ENCODE assay signal across 12 mouse cellular contexts in the genomic region with DNA sequence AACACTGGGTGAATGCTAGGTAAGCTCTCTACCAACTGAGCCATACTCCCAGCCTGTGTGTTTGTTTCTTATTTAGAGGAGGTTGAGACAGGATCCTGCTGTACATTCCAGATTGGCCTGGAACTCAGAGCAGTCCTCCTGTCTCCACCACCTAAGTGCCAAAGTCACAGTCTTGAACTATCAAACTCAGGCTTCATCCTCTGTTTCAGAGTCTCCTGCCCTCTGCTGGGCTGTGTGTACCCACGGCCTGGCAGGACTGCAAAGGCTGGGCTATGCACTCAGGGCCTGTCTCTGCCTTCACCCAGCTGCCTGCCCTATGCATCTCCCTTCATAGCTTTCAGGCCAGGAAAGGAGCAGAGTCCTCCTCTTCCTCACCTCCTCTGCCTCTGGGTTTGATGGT. TPM values are rescaled to one million over a fixed set of nuclear protein-coding genes. Genes with fewer than 3 reads are reported as not detected.
DNase-seq lines count a peak whose midpoint lies in the region; ATAC-seq and TF ChIP-seq lines count a peak whose summit lies in the region.
"Had no signal": no experiment of that assay in that cellular context is flagged by ENCODE, and none has a peak within 500 bp of the region (broad histone marks: within the 10 kb centered on the region; RNA-seq: fewer than 3 reads in every experiment).

No protein-coding gene starts in this region.

- H3K9ac ChIP-seq in kidney, embryonic 16.5 days (replicated peaks; ENCODE audit: low read length), result no peak overlapping the region
- H3K9ac ChIP-seq: heart, embryonic 12.5 days; limb, embryonic 13.5 days had no signal

- TF ChIP-seq POLR2A in kidney, adult 2 months (IDR thresholded peaks at IDR 0.05; ENCODE audit: low read depth, low read length), result no peak
- no peak for TF ChIP-seq POLR2A in testis, adult 2 months (IDR thresholded peaks at IDR 0.05; ENCODE audit: control insufficient read depth, low read depth, low read length)
- no peak for TF ChIP-seq POLR2A in cerebellum, adult 2 months (IDR thresholded peaks at IDR 0.05; ENCODE audit: borderline replicate concordance, insufficient read depth, low read length)

- H3K9me3 ChIP-seq in kidney, embryonic 16.5 days (ENCODE audit: low read length), result no peaks in the 10 kb centered on the region
- H3K9me3 ChIP-seq: heart, embryonic 12.5 days; limb, embryonic 13.5 days had no signal

- no peak overlapping the region for H3K4me2 ChIP-seq in kidney, embryonic 16.5 days (replicated peaks; ENCODE audit: low read depth, low read length)
- H3K4me2 ChIP-seq: heart, embryonic 12.5 days; limb, embryonic 13.5 days had no signal

- no peaks in the 10 kb centered on the region for H3K4me1 ChIP-seq in kidney, adult 2 months (ENCODE audit: control insufficient read depth, insufficient read depth, low read length)
- no peaks in the 10 kb centered on the region for H3K4me1 ChIP-seq in kidney, embryonic 16.5 days (ENCODE audit: insufficient read depth, low read length)
- peaks cover 8% of the 10 kb centered on the region for H3K4me1 ChIP-seq in testis, adult 2 months (ENCODE audit: control insufficient read depth, insufficient read depth, low read length)
- H3K4me1 ChIP-seq in cerebellum, adult 2 months (ENCODE audit: control insufficient read depth, insufficient read depth, low read length), result peaks cover 52% of the 10 kb centered on the region
- H3K4me1 ChIP-seq: heart, embryonic 12.5 days; limb, embryonic 13.5 days had no signal

- no peak overlapping the region for H3K4me3 ChIP-seq in kidney, adult 2 months (ENCODE audit: insufficient read depth, low read depth, low read length)
- H3K4me3 ChIP-seq in kidney, embryonic 16.5 days (ENCODE audit: low read length), result no peak overlapping the region
- no peak overlapping the region for H3K4me3 ChIP-seq in testis, adult 2 months (ENCODE audit: control insufficient read depth, low read depth, low read length)
- no peak overlapping the region for H3K4me3 ChIP-seq in cerebellum, adult 2 months (replicated peaks; ENCODE audit: insufficient read depth, low read depth, low read length)
- H3K4me3 ChIP-seq: heart, embryonic 12.5 days; limb, embryonic 13.5 days had no signal

- no peak for ATAC-seq in kidney, embryonic 16.5 days (ENCODE audit: low FRiP score, low TSS enrichment)
- ATAC-seq: inflammation-experienced regulatory T-cells, adult 6 months had no signal

- no peaks in the 10 kb centered on the region for H3K36me3 ChIP-seq in kidney, adult 2 months (ENCODE audit: control insufficient read depth, insufficient read depth, low read length)
- no peaks in the 10 kb centered on the region for H3K36me3 ChIP-seq in kidney, embryonic 16.5 days (ENCODE audit: insufficient read depth, low read length)
- H3K36me3 ChIP-seq in testis, adult 2 months (ENCODE audit: control insufficient read depth, insufficient read depth, low read length), result no peaks in the 10 kb centered on the region
- H3K36me3 ChIP-seq: heart, embryonic 12.5 days; limb, embryonic 13.5 days had no signal

- TF ChIP-seq CTCF in kidney, adult 2 months (conservative IDR thresholded peaks at IDR 0.05; ENCODE audit: insufficient read depth, insufficient read length, low read depth, low read length), result peak; percentile 34
- peak; percentile 29; the same call in 1 of the 2 replicates for TF ChIP-seq CTCF in testis, adult 2 months (IDR thresholded peaks at IDR 0.05; ENCODE audit: control insufficient read depth, insufficient read depth, insufficient replicate concordance, low read depth, low read length)
- TF ChIP-seq CTCF in cerebellum, adult 2 months (IDR thresholded peaks at IDR 0.05; ENCODE audit: borderline replicate concordance, insufficient read depth, low read depth, low read length), result peak; percentile 58; the same call in 1 of the 2 replicates

- 12% methylated on average over 1 of the region's 1 CpGs for WGBS in kidney, adult 2 months
- 11% methylated on average over 1 of the region's 1 CpGs for WGBS in kidney, embryonic 16.5 days
- WGBS in cerebellum, adult 2 months, result 8% methylated on average over 1 of the region's 1 CpGs

- peak; percentile 5 for DNase-seq in kidney, adult 2 months
- no peak for DNase-seq in testis, postnatal 10 days (ENCODE audit: low spot score)
- peak; percentile 53 to 59 for DNase-seq in cerebellum, adult 2 months
- no peak for DNase-seq in urinary bladder, postnatal 14 days (ENCODE audit: low spot score)
- DNase-seq in kidney, adult 9 months, result no peak
- DNase-seq: adrenal gland, postnatal 36 days; spleen, adult 18-20 months had no signal

- H3K27me3 ChIP-seq in kidney, adult 2 months (replicated peaks; ENCODE audit: control insufficient read depth, insufficient read depth, low read length), result no peaks in the 10 kb centered on the region
- peaks cover 34% of the 10 kb centered on the region for H3K27me3 ChIP-seq in kidney, embryonic 16.5 days (ENCODE audit: insufficient read depth, low read length)
- no peaks in the 10 kb centered on the region for H3K27me3 ChIP-seq in testis, adult 2 months (ENCODE audit: control insufficient read depth, insufficient read depth, low read length)
- H3K27me3 ChIP-seq in cerebellum, adult 2 months (ENCODE audit: control insufficient read depth, insufficient read depth, low read length), result no peaks in the 10 kb centered on the region

- no peak overlapping the region for H3K27ac ChIP-seq in kidney, adult 2 months (ENCODE audit: insufficient read depth, low read depth, low read length)
- H3K27ac ChIP-seq in kidney, embryonic 16.5 days (ENCODE audit: low read length), result no peak overlapping the region
- H3K27ac ChIP-seq in testis, adult 2 months (ENCODE audit: control insufficient read depth, insufficient read depth, low read depth, low read length), result no peak overlapping the region
- peak overlapping the region; percentile 55 for H3K27ac ChIP-seq in cerebellum, adult 2 months (ENCODE audit: insufficient read depth, low read length)
- H3K27ac ChIP-seq: limb, embryonic 13.5 days had no signal

RNA-seq across cellular contexts. Expression of gene Lrrc4b, which starts 7.4 kb away (rescaled TPM):
- polyA plus RNA-seq in kidney, adult 2 months (2012; rRNA removed), result 0.30 and 0.52 TPM in 2 replicates
- polyA plus RNA-seq in kidney, embryonic 16.5 days (2015; fragmentation: Nextera tagmentation; extraction: Ambion mirVana), result 0.25 and 0.32 TPM in 2 replicates
- 0.46 and 0.55 TPM in 2 replicates for polyA plus RNA-seq in testis, adult 2 months (2012; rRNA removed)
- 190 and 214 TPM in 2 replicates for polyA plus RNA-seq in cerebellum, adult 2 months (2012; rRNA removed)
- polyA plus RNA-seq: inflammation-experienced regulatory T-cells, adult 6 months had no signal

RNA-seq across cellular contexts. Expression of gene Aspdh, which starts 28.9 kb away (rescaled TPM):
- polyA plus RNA-seq in kidney, adult 2 months (2012; rRNA removed), result 224 and 293 TPM in 2 replicates
- polyA plus RNA-seq in kidney, embryonic 16.5 days (2015; fragmentation: Nextera tagmentation; extraction: Ambion mirVana), result 6.9 and 7.7 TPM in 2 replicates
- polyA plus RNA-seq in testis, adult 2 months (2012; rRNA removed), result 1.00 and 1.2 TPM in 2 replicates
- 9.3 and 10.2 TPM in 2 replicates for polyA plus RNA-seq in cerebellum, adult 2 months (2012; rRNA removed)
- polyA plus RNA-seq: inflammation-experienced regulatory T-cells, adult 6 months had no signal

RNA-seq across cellular contexts. Expression of gene Josd2, which starts 31.5 kb away (rescaled TPM):
- 92.8 and 129 TPM in 2 replicates for polyA plus RNA-seq in kidney, adult 2 months (2012; rRNA removed)
- 88.1 and 89.5 TPM in 2 replicates for polyA plus RNA-seq in kidney, embryonic 16.5 days (2015; fragmentation: Nextera tagmentation; extraction: Ambion mirVana)
- polyA plus RNA-seq in testis, adult 2 months (2012; rRNA removed), result 118 and 120 TPM in 2 replicates
- polyA plus RNA-seq in cerebellum, adult 2 months (2012; rRNA removed), result 273 and 294 TPM in 2 replicates

RNA-seq across cellular contexts. Expression of gene 1700008O03Rik, which starts 50.6 kb away (rescaled TPM):
- polyA plus RNA-seq in kidney, adult 2 months (2012; rRNA removed), result 0.69 and 0.75 TPM in 2 replicates
- polyA plus RNA-seq in kidney, embryonic 16.5 days (2015; fragmentation: Nextera tagmentation; extraction: Ambion mirVana), result 0.64 and 1.1 TPM in 2 replicates
- polyA plus RNA-seq in testis, adult 2 months (2012; rRNA removed), result 112 and 131 TPM in 2 replicates
- polyA plus RNA-seq in cerebellum, adult 2 months (2012; rRNA removed), result 3.1 and 3.8 TPM in 2 replicates
- polyA plus RNA-seq: inflammation-experienced regulatory T-cells, adult 6 months had no signal

RNA-seq across cellular contexts. Expression of gene Syt3, which starts 52.4 kb away (rescaled TPM):
- polyA plus RNA-seq in kidney, adult 2 months (2012; rRNA removed), result 12.0 and 12.9 TPM in 2 replicates
- 2.7 and 3.4 TPM in 2 replicates for polyA plus RNA-seq in kidney, embryonic 16.5 days (2015; fragmentation: Nextera tagmentation; extraction: Ambion mirVana)
- polyA plus RNA-seq in testis, adult 2 months (2012; rRNA removed), result 2.0 TPM in 2 replicates
- 125 and 130 TPM in 2 replicates for polyA plus RNA-seq in cerebellum, adult 2 months (2012; rRNA removed)
- polyA plus RNA-seq: inflammation-experienced regulatory T-cells, adult 6 months had no signal

Comparison
In these comparisons a context has a peak if more than half of its experiments do, and no peak if none do; other contexts are left out.
1. DNase-seq: peak in kidney, adult 2 months (single experiment) and cerebellum, adult 2 months (2 of 2); none in testis, postnatal 10 days (single experiment), urinary bladder, postnatal 14 days (single experiment) and kidney, adult 9 months (single experiment).
2. RNA of gene Aspdh, which starts 28.9 kb away (polyA plus RNA-seq): 224 to 293 TPM in kidney, adult 2 months; 9.3 to 10.2 TPM in cerebellum, adult 2 months, 6.9 to 7.7 TPM in kidney, embryonic 16.5 days and 1.00 to 1.2 TPM in testis, adult 2 months; every median in the first group is over 10 times any median in the second.
3. RNA of gene Lrrc4b, which starts 7.4 kb away (polyA plus RNA-seq): 190 to 214 TPM in cerebellum, adult 2 months; 0.30 to 0.52 TPM in kidney, adult 2 months, 0.46 to 0.55 TPM in testis, adult 2 months and 0.25 to 0.32 TPM in kidney, embryonic 16.5 days; every median in the first group is over 100 times any median in the second.
4. Peak in every context shown above with its lines, with median percentiles within 50 percentile points of each other: CTCF ChIP-seq.